Mouse (Mus musculus) megakaryocyte progenitor cell, adult 5-6 weeks (primary cell): Measurements from ENCODE around the gene Wdr66. TPM values are rescaled to one million over a fixed set of nuclear protein-coding genes. Genes with fewer than 3 reads are reported as not detected.
"Not testable (repeated sequence)": the region's sequence is repeated elsewhere in the genome, so short reads cannot be mapped to it uniquely, and the experiment has no call there.

Source experiments
- ATAC-seq: replicated peaks from 2 replicates; pipeline ENCODE4 v1.8.0; 2016; ENCODE audit warnings: mild to moderate bottlenecking, moderate TSS enrichment, inconsistent platforms; ENCODE audit not compliant: poor library complexity
- total RNA-seq, 2 experiments: library from RNA; stranded (forward) in 1 of 2; stranded (reverse) in 1 of 2; fragments of 157-497, 149-512 nt in 1 of 2; fragments of 200-1000 nt in 1 of 2; gene quantifications; 2 replicates each; pipeline versions ENCODE4 v1.2.3 to v1.2.4; 2015 to 2017

Gene Wdr66
- total RNA-seq (2015) (0.07 TPM in 1 of 2 replicates, not detected in the other), total RNA-seq (2017) (not detected in 2 replicates)

DNA sequence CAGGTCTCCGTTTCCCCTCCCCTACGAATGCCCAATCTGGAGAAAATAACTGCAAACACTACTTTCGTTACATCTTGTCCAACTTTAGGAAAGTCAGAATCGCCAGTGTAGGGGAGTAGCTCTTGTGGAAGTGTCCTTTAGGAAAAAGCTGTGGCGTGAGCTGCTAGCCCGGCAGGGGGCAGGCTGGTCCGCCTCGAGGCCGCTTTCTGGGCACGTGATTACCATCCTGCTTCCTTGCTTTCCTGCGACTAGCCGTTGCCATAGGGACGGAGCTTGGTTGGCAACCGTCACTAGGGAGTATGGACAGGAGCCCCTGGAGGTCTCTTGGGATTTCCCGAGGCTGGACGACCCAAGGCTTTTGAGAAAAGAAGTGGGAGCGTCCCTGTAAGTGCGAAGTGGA lies at the start of gene Wdr66:
Wdr66 (plus strand) TSS at position 269 of the 400 bp plus-strand sequence.
- ATAC-seq: peak; percentile 94

DNA sequence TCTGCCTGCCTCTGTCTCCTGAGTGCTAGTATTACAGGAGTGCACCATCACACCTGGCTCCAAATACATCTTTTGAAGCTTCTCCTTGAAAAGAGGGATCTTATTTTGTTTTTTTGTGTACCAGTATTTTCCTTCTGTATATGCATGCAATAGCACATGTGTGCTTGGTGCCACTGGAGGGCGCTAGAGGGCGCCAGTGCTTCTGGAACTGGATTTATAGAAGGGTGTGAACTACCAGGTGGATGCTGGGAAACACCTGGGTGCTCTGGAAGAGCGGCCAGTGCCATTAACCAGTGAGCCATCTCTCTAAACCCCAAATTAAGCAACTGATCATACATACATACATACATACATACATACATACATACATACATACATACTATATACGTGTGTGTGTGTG lies 49.1 kb upstream of the Wdr66 start:
- ATAC-seq: peak; percentile 33; the same call in 1 of the 2 replicates

DNA sequence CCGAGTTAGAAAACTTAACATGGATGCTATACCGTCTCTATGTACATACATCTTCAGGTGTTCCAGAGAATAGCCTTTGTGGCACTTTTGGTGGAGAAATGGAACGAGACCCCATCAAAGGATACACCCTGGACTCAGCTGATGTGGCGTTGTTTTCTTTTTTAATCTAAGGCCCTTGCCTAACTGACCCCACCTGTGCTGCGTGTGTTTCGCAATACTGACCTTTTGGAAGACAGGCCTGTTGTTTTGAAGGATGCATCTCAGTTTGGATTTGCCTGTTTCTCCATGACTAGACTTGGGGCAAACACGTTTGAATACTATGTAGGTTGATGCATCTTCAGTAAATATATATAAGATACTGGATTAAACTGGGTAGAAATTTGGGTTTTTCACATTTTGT lies 48.3 kb upstream of the Wdr66 start:
- ATAC-seq: not testable (repeated sequence)

DNA sequence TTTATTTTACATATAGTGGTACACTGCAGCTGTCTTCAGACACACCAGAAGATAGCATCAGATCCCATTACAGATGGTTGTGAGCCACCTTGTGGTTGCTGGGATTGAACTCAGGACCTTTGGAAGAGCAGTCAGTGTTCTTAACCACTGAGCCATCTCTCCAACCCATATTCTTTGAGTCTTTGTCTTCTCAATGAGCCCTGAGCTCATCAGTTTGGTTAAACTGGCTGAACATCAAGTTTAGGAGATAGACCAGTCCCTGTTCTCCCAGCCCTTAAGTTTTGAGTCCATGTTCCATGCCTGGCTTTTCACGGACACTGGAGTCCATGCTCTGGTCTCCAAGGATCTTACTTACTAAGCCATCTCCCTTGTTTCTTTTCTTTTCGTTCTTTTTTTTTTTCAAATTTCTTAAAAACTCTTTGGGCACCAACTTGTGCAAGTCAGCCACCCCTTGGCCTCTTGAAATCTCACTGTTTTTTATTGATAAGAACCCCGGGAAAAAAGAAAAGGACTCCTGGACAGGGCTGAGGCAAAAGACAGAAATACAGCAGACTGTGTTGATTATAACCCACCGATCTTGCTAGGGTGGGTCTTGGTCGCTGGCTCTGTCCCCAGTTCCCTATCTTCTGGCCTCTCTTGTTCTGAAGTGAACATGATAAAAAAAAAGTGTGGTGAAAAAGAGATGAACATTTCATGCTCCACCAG lies 29.4 kb upstream of the Wdr66 start:
- peak; percentile 87 for ATAC-seq

DNA sequence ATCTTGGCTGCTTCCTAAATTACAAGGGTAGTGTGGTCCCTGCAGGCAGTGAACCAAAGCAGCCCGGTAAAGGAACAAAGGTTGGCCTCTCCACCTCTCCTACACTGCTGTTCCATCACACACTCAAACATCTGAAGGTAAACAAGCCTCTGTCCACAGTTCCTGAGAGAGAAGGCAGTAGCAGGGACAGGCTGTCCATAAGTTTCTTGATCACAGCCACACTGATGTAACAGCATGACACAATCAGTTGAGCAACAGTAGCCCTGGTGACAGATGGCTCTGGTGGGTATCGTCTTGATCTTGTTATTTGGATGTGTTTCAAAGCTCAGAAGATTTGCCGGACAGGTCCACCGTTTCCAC lies 28.9 kb upstream of the Wdr66 start:
- peak; percentile 75 for ATAC-seq

DNA sequence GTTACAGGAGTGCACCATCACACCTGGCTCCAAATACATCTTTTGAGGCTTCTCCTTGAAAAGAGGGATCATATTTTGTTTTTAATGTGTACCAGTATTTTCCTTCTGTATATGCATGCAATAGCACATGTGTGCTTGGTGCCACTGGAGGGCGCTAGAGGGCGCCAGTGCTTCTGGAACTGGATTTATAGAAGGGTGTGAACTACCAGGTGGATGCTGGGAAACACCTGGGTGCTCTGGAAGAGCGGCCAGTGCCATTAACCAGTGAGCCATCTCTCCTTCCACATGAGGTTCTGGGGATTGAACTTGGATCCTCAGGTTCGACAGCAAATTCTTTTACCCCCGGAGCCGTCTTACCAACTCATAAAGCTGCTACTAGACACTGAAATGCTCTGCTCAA lies 28.0 kb upstream of the Wdr66 start:
- not testable (repeated sequence) for ATAC-seq

DNA sequence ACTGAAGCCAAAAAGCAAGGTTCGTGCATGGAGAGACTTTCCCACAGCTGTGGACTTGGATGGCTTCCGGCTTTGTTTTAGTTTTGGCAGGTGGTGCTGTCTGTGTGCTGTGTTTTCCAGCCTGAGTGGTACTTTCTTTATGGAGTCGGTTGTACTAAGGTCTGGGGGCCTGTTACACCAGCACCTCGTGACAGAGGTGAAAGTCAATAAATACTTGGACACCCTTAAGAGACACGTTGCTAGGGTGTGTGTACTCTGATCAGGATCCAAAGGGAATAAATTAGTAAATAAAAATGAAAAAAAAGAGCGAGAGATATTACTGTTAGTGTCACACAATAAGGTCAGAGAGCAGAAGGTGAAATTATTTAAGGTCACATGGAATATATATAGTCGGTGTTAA lies 25.1 kb upstream of the Wdr66 start:
- ATAC-seq: no peak

DNA sequence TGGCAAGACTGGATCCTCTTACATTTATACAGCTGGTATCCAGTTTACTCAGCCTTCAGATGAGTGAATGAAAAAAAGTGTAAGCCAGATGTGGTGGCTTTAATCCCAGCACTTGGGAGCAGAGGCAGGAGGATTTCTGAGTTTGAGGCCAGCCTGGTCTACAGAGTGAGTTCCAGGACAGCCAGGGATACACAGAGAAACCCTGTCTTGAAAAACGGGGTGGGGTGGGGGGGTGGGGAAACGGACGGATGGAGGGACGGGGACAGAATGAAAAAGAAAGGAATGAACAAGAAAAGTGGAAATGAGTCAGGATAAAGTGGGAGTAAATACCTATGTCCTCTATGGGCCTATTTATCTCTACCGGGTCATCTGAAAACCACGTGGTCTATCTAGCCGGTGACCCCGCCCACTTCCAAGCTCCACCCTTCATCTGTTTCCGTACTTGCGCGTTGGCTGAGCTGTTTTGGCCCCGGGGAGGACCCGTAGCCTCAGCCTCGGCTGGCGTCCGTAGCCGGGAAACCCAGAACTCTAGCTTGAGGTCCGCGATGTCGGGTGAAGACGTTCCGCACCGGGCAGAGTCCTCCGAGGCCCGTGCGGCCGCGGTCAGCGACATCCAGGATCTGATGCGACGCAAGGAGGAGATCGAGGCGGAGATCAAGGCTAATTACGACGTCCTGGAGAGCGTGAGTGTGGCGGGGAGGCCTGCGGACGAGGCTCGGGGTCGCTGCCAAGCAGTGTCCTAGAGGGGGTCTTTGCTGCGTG lies 24.0 kb upstream of the Wdr66 start:
- peak; percentile 98 for ATAC-seq

DNA sequence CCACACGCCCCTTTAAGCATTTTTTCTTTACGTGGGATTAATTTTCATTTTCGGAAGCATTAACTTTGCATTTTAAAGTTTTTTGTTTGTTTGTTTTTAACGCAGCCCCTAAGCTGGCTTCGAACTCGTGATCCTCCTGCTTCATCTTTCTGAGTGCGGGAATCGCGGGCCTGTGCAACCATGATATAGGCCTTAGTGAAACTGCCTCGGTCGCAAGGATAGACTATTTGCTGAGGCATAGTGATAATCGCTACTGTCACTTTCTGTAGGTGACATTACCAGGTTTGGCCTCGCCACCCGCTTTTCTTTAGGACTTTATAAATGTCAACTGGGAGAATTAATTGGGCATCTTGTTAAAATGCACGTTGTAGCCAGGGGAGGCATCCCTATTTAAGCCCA lies 23.4 kb upstream of the Wdr66 start:
- ATAC-seq: 0 out of 2 replicates have a peak, but pooled peaks have one; percentile 19

DNA sequence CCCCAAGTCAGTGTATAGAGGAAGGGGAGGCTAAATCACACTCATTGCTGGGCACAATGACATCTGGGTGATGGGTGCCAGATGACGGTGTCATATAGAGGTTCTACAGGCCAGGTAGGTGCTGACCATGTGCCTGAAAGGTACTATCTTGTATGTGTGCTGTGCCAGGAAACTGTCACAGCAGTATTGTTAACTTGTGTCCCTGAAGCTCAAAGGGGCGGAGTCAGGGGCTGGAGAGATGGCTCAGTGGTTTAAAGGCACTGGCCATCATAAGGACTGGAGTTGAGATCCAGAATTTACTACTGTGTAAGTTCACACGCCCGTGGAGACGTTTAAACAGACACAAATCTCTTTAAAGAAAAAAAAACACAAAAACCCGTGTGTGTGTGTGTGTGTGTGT lies 22.6 kb upstream of the Wdr66 start:
- no peak for ATAC-seq

DNA sequence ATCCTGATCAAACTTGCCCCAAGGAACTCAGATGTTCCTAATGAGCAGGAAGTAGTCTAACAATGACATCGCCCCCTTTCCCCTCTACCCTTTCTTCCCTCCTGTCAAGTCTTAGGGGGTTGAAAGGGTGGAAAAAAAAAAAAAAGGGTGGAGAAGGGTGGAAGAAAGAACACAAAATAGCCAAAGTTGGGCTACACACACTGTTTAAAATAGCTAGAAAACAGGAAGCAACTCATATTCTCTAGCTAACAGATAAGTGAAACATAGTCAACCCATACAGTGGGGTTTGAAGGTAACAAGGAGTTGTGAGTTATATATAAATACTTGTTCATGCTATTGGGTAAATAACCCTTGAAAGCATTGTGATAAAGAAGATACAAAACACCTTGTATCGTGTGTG lies 19.7 kb upstream of the Wdr66 start:
- ATAC-seq: no peak

DNA sequence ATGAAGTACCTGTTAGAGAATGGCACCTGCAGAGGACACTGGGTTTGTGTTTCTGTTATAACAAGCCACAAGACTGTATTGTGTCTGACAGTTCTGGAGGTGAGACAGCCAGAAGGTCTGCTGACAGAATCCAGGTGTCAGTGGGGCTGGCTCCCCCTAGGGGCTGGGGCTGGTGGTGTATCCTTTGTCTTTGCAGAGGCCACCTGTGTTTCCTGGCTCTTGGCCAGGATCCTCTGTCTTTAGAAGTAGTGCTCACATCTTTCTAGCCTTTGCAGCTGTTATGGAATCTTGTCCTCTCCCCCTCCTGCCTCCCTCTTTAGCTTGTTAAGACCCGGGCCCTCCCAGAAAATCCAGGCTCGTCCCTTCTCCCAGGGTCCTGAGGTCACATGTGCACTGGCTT lies 16.2 kb upstream of the Wdr66 start:
- peak; percentile 94 for ATAC-seq

DNA sequence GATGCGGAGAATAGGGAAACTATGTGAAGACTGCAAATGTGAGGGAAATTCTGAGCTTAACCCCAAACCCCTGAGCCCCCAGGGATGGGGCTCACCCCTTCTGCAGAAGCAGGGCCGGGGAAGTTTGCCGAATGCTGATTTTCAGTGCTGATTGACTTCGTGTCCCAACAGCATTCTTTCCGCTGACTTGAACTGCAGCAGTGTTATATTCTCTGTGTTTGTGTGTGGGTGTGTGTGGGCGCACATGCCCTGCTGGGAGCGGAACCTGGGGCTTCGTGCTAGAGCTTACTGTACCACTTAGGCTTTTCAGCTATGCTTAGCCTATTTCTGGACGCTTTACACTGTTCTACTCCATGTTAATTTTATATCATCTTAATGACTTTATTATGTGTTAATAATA lies 15.5 kb upstream of the Wdr66 start:
- ATAC-seq: no peak

DNA sequence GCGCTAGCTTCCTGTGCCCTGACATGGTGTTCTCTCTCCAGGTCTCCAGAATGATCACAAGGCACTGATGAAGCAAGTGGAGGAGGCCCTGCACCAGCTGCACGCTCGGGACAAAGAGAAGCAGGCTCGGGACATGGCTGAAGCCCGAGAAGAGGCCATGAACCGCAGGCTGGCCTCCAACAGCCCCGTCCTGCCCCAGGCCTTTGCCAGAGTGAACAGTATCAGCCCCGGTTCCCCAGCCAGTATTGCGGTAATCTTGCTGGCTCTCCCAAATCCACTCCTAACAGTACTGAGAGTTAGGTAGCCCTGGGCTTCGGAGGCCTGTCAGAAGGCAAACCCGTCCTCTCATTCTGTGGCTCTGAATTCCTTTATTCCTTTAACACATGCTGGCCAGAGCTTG lies 12.4 kb upstream of the Wdr66 start:
- ATAC-seq: no peak

DNA sequence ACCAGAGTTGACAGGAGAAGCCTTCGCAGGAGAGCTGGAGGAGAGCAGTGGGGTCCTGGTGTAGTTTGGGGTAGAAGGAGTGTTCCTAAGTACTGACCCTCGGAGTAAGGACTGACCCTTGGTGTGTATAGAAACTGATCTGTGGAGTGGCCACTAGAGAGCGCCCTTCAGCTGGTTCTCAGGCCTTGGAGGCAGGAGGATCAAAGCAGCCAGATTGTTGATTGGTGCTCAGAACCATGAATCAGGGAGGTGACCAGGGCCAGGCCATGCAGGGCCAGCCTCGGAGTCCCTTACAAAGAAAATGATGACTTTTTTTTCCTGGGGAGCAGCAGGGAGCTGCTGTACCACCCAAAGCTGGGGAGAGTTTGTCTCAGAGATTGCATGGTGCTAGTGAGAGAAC lies 6.4 kb upstream of the Wdr66 start:
- peak; percentile 79 for ATAC-seq

DNA sequence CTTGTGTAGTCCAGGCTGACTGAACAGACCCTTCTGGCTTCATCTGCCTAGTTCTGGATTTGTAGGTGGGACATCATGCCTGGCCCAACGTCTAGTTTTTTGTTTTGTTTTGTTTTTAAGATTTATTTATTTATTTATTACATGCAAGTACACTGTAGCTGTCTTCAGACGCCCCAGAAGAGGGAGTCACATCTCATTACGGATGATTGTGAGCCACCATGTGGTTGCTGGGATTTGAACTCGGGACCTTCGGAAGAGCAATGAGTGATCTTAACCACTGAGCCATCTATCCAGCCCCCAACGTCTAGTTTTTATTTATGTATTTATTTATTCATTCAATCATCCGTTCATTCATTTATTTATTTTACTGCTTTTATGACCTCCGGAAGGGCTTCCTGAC lies 512 bp upstream of the Wdr66 start:
- no peak for ATAC-seq

DNA sequence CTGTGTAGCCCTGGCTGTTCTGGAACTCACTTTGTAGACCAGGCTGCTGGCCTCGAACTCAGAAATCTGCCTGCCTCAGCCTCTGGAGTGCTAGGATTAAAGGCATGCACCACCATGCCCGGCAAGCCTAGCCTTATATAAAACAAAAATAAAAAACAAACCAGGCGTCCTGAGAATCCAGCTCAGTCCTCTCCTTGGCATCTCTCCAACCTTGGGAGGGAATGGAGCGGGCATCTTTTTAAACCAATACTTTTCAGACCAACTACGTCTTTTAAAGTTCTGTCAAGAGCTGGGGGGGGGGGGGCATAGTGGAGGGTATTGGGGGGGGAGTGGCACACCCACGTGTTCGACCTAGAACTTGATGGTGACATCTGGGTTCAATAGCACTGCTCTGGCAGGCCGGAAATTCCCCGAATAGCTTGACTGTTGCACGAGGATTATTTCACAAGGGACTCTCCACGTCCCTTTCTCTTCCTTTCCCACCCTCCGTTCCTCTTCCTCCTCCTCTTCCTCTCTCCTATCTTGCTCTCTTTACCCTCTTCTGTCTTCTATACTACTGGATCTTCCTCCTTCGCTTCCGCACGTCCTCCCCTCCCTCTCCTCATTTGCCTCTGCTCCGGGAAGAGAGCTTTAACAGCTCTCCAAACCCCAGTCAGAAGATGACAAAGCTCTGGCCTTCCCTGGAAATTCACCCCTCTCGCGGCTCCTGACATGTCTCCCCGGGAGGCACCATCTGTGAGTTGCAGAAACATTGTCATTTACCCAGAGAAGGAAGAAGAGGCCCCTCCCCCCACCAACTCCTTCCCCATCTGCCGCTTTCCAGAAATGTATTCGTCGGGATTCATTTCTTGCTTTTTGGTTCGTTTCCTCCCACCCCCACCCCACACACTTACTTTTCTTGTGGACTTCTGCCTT lies 5.2 kb downstream of the Wdr66 start:
- ATAC-seq: no peak

DNA sequence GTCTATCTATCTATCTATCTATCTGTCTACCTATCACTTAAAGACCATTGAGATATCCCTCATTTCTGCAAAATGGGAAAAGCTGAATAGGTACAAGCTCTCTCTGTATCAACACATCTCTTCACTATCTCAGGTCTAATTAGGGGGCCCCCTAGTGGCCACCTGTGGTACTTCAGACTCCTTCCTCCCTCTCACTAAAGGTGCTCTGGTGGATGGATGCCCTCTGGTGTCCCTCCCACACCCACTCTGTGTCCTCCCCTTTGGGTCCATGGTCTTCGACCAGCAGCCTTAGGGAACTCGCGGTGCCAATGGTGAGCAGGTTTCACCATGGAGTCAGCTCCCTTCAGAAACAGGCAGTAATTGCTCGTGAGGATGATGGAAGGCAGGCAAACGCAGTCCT lies 7.1 kb downstream of the Wdr66 start:
- ATAC-seq: peak; percentile 46; the same call in 1 of the 2 replicates

DNA sequence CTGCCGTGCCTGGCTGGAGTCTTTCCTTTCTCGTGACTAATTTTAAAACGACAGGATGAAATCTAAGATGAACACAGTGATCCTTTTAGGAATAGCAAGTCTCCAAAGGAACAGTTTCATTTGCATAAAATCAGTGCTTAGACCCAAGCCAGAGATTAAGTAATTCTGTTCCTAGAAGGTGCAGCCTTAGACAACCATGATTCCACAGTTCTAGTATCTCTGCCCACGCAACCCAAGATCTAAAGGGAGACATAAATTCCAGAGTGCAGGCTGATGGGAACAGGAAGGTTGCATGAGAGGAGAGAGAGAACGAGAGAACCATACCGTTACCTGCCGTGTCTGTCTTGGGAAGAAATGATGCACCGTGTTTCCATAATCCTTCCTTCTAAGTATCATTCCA lies 8.8 kb downstream of the Wdr66 start:
- ATAC-seq: no peak

DNA sequence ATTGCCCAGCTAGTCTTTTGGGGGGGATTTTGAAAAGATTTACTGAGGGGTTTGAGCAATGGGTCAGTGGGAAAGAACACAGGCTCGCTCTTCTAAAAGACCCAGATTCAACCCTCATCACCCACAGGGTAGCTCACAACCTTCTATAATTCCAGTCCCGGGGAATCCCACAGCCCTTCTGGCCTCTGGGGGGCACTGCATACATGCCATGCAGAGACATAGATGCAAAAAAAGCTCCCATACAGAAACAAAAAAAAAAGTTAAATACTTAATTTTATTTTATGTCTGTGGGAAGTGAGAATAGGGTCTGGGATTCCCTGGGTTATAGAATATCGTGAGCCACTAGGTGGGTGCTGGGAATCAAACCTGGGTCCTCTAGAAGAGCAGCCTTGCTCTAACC lies 15.0 kb downstream of the Wdr66 start:
- no peak for ATAC-seq
